Mouse (Mus musculus): Measurements from ENCODE around the gene Shcbp1l. TPM values are rescaled to one million over a fixed set of nuclear protein-coding genes. Genes with fewer than 3 reads are reported as not detected.
"Not testable (repeated sequence)": the region's sequence is repeated elsewhere in the genome, so short reads cannot be mapped to it uniquely, and the experiment has no call there.

Shcbp1l gene
- polyA plus RNA-seq, 3 experiments from 2014 or later = 0.28 to 0.54 (median 0.52) TPM

- ATAC-seq = no peak
Observed at GRCm38 (mm10) chr1:153431158-153431557, 6.2 kb downstream of the Shcbp1l start.

- ATAC-seq = no peak
Observed at GRCm38 (mm10) chr1:153431701-153432100, 6.7 kb downstream of the Shcbp1l start.

- ATAC-seq = no peak
Observed at GRCm38 (mm10) chr1:153432329-153432728, 7.4 kb downstream of the Shcbp1l start.

- no peak for ATAC-seq
Observed at GRCm38 (mm10) chr1:153433851-153434589, 9.1 kb downstream of the Shcbp1l start.

- no peak for ATAC-seq
Observed at GRCm38 (mm10) chr1:153437536-153437935, 12.6 kb downstream of the Shcbp1l start.

- ATAC-seq = no peak
Observed at GRCm38 (mm10) chr1:153440752-153441151, 15.8 kb downstream of the Shcbp1l start.

GRCm38 (mm10) chr1:153441656-153442055 lies 16.7 kb downstream of the Shcbp1l start:
- no peak for ATAC-seq

- ATAC-seq = no peak
Observed at GRCm38 (mm10) chr1:153443019-153443418, 18.1 kb downstream of the Shcbp1l start.

GRCm38 (mm10) chr1:153443632-153444031 lies 18.7 kb downstream of the Shcbp1l start:
- no peak for ATAC-seq

GRCm38 (mm10) chr1:153446120-153446831 lies 21.3 kb downstream of the Shcbp1l start:
- ATAC-seq = no peak

GRCm38 (mm10) chr1:153451237-153452154 lies 26.5 kb downstream of the Shcbp1l start:
- ATAC-seq = peak; percentile 76

- ATAC-seq = no peak
Observed at GRCm38 (mm10) chr1:153453146-153453642, 28.2 kb downstream of the Shcbp1l start.

- ATAC-seq = no peak
Observed at GRCm38 (mm10) chr1:153456137-153456536, 31.2 kb downstream of the Shcbp1l start.

GRCm38 (mm10) chr1:153461796-153462195 lies 36.8 kb downstream of the Shcbp1l start:
- ATAC-seq = no peak

- no peak for ATAC-seq
Observed at GRCm38 (mm10) chr1:153479296-153479695, 54.3 kb downstream of the Shcbp1l start.

- peak; percentile 82 for ATAC-seq
Observed at GRCm38 (mm10) chr1:153480386-153481024, 55.5 kb downstream of the Shcbp1l start.

- no peak for ATAC-seq
Observed at GRCm38 (mm10) chr1:153481025-153481412, 56.1 kb downstream of the Shcbp1l start.

GRCm38 (mm10) chr1:153485201-153485796 lies 60.3 kb downstream of the Shcbp1l start:
- ATAC-seq = no peak

GRCm38 (mm10) chr1:153486120-153486519 lies 61.2 kb downstream of the Shcbp1l start:
- ATAC-seq = not testable (repeated sequence)

GRCm38 (mm10) chr1:153486767-153487499 lies 62.0 kb downstream of the Shcbp1l start:
- peak; percentile 68 for ATAC-seq

- peak; percentile 80 for ATAC-seq
Observed at GRCm38 (mm10) chr1:153487500-153487879, 62.5 kb downstream of the Shcbp1l start, which contains the start of gene Dhx9. Gene Dhx9 (minus strand): TSS chr1:153487660.

All from inflammation-experienced regulatory T-cells, adult 6 months (primary cell).